Mouse (Mus musculus) left cerebral cortex, adult 18-20 months (tissue): ENCODE results near the gene Otud7b. TPM values are rescaled to one million over a fixed set of nuclear protein-coding genes. Genes with fewer than 3 reads are reported as not detected.

Experiments used
- DNase-seq, 2 experiments: peaks; one replicate each; pipeline ENCODE4 v3.0.0; 2021 to 2022; ENCODE audit warnings: low spot score in 2 of 2, mixed read lengths in 1 of 2
- long read RNA-seq, 2 experiments: library from polyadenylated mRNA; stranded (forward); transcript quantifications; one replicate each; pipeline ENCODE4 v2.0.0; 2021
- total RNA-seq, 2 experiments: library from RNA; stranded (reverse); gene quantifications; 2 replicates each; pipeline ENCODE4 v1.2.3; 2021

Gene Otud7b
- total RNA-seq, result 10 to 100 TPM; 37.0 to 38.1 TPM
- long read RNA-seq, experiment 1, full-length matches to known transcripts, result 1 of 10 reads
- long read RNA-seq, experiment 1, partial matches to known transcripts, result 0 of 10 reads
- long read RNA-seq, experiment 1, other reads (novel, unspliced or antisense), result 9 of 10 reads
- long read RNA-seq, experiment 2, partial matches to known transcripts, result 1 of 2 reads
- long read RNA-seq, experiment 2, other reads (novel, unspliced or antisense), result 1 of 2 reads

DNA sequence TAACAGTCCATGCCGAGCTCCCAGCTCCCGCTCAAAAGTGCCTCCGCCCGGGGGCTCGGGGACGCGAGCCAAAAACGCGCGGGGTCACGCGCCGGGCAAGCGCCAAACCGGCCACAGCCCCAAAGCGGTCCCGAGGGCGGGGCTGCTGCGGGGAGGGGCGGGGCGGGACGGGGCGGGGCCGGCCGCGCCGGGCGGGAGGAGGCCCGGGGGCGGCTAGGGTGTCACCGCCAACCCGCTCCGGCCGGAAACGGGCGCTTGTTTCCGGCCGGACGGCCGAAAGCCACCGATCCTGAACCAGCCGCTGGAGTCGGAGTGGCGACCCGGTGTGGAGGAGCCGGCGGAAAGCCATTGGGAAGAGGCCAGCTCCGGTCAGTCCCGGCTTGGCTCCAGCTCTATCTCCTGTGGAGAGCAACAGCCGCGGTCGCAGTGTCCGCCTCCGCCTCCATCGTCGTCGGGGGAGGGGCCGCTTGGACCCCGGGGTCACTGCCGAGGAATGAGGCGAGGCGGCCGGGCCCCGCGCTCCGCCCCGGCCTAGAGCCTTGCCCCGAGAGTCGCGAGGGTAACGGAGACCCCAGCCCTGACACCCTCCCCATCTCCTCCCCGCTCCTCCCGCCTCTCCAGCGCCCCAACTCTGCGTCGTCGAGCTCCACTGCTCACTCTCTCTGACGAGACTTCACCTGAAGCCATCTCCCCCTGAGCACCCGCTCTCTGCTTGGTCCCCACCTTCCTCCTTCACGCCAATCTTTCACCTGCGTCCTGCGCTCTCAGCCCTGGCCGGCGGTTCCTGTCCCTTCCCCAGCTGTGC lies at the start of gene Otud7b:
TSS of gene Otud7b (plus strand) at position 267 of the 805 bp plus-strand sequence.
- peak; percentile 68 for DNase-seq

DNA sequence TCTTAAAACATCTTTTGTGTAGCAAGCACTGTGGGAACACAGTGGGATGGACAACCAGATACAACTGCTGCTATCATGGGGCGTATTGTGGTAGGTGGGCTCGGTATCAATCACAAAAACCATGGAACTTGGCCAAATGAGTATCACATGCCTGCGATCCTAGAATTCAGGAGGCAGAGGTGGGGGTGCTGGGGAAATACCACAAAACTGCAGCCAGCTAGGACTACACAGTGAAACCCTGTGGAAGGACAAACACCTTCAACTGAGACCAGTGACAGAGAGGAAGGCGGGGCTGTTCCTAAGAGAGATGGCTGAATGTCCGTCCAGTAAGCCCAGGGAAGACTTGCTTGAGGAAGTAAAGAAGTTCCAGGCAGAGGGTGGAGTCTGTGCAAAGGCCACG lies 49.0 kb upstream of the Otud7b start:
- no peak for DNase-seq

DNA sequence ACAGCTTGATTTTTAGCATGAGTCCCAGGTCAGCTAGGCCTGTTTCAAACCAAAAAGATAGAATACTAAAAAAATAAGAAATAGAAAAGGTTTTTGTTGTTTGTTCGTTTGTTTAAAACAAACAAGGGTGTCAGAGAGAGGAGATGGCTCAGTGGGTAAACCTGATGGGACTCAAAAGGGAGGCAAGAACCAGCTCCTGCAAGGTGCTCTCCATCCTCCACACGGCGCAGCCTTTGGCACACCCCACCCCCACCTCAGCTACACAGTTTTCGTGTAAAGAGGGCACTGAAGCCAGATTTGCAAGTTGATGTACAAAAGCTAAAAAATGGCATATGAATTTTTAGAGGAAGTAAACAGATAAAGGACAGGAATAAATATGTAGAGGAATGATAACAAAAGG lies 48.3 kb upstream of the Otud7b start:
- DNase-seq, result no peak

DNA sequence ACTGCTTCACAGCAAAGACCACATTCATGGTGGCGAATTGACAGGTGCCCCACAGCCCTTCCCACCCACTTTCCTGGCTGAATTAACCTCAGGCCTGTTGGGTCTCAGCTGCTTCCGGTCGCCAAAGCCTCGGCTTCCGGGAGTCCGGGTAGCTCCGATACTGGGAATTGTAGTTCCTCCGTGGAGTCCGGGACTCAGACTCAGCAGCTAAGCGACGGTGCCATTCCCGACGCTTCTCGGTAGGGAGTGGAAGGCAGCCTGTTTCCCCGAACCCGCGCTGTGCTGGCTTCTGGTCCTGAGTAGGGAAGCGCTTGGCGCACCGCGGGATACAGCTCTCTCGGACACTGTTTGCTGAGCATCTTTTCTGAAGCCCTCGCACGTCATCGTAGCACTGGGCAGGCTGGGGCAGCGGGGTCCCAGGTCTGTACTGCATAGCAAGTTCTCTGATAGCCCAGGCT lies 46.6 kb upstream of the Otud7b start:
- peak; percentile 90 to 91 for DNase-seq

DNA sequence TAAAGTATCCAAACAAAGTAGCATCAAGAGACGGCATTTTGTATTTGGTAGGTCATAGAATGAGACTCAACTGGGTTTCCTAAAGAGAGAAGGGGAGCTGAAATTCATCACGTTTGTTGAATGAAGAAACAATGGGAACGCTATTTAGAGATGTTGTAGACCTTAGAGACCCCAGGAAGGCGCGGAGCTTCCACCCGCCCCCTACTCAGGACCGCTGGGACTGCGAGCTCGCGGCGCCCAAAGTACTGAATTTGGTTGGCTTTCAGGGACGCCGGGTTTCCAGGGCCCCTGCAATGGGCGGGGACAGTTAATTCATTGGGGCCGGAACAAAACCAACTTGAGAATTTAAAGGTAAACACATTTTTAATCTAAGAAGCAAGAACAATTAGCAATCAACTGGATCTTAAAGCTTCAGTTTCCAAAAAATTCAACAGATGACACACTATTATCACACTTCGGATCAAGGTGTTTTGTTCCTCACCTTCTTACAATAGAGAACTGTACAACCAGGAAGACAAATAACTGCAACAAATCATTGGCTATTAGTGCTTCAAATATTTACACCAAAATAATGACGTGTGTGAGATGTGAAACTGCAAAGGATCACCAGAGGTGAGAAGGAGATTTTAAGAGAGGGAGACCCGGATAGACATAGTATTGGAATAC lies 46.0 kb upstream of the Otud7b start, which contains the start of gene Vps45:
TSS of gene Vps45 (minus strand) at position 236 of the 666 bp plus-strand sequence.
- DNase-seq, result peak; percentile 71 to 77

DNA sequence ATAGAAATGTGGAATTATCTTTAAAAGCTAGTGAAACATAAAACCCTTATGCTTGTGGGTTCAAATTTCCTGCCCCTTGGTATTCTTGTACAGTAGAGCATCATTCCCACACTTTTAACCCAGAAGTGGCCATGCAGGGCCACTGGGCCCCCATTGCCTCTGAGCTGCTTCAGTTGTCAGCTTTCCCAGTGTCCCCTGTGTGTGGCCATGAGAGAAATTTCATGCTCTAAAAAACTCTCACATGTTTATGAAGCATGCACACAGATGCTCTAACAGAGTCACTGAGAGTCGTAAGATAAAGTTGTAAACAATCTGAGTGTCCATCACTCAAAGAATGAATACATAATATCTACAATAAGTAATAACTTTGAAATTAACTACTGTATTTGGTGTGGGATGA lies 44.2 kb upstream of the Otud7b start:
- DNase-seq, result no peak

DNA sequence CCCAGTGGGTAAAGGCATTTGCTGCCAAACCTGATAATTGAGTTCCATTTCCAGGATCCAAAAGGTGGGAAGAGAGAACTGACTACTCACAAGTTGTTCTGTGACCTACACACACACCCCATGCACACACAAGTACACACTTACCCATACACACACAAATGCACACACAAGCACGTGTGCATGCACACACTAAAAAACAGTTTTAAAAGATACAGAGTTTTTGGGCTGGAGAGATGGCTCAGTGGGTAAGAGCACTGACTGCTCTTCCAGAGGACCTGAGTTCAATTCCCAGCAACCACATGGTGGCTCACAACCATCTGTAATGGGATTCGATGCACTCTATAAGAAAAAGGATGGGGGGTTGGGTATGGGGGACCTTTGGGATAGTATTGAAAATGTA lies 41.0 kb upstream of the Otud7b start:
- DNase-seq, result no peak

DNA sequence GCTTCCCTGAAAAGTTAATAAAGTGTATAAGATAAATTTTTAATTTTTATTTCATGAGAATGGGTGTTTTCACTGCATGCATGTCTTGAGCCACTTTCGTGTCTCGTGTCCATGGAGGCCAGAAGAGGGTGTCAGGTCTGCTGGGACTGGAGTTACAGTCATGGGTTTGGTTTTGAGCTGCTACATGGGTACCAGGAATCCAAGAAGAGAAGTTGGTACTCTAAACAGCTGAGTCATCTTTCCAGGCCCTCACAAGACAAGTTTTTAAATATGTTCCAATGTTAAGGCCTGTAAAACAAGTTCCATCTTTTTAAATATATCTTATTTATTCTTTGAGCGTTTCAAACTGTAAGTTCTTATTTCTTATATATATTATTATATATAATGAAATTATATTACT lies 40.1 kb upstream of the Otud7b start:
- DNase-seq, result no peak

DNA sequence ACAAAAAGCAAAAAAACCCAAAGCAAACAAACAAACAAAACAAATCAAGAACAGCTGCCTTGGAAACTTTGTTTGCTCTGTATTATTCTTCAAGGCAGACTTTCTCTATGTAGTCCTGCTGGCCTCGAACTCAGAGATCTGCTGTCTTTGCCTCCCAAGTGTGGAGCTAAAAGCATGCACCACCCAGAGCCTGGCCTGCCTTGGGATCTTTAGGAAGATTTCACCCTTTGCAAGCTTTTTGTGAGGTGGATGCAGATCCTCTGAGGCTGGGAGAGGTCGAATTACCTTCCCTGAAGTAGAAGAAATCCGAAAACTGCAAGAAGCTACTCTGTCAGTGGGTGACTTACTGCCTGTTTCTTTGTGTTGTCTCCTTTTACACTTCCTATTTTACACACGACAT lies 39.2 kb upstream of the Otud7b start:
- DNase-seq, result no peak

DNA sequence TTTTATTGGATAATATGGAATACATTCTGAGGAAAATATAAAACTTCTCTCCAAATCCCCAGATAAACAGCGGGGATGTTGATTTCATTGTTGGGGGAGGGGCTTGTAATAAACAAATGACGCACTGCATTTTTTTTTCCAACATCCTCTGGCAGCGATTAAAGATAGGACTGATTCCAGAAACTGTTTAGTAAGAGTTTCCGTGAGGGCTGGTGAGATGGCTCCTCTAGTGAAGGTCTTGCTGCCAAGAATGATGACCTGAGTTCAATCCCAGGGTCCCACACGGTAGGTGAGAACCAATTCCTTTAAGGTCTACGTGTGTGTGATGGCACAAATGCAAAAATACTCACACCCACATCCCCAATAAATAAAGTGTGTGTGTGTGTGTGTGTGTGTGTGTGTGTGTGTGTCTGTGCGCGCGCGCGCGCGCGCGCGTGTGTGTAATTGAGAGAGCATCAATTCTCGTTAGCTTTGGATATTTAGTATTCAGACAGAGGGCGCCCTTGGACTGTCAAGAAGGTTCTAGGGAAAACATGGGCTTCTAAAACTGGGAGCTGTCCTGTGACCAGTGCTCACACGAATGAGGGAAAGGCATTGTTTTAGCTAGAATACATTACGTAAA lies 38.5 kb upstream of the Otud7b start:
- DNase-seq, result peak; percentile 73 to 77

DNA sequence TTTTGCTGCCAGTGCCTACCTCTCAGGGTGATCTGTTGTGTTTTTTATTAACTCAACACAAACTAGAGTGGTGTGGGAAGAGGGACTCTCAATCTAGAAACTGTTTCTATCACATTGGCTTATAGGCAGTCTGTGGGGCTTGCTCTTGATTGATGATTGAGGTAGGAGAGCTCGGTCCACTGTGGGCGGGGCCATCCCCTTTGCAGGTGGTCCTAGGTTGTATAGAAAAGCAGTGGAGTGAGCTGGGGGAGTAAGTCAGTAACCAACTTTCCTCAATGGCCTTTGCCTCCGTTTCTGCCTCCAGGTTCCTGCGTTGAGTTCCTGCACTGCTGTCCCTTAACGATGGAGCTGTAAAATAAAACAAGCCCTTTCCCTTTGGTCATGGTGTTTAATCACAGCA lies 37.6 kb upstream of the Otud7b start:
- DNase-seq, result no peak

DNA sequence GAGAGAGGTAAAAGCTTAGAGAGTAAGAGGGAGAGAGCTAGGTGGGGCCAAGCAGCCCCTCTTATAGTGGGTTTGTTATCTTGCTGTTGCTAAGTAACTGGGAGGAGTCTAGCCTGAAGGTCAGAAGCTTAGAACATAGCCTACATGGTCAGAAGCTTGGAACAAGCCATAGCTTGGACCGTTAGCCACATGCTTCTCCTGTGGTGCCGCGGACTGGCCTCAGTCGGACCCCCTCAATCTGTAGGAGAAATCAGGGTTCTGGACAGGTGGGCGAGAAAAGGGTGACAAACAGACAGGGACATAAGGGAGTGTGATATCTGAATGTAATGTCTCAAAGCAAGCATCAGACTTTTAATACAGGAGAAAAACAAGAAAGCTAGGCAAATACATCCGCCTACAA lies 35.3 kb upstream of the Otud7b start:
- DNase-seq, result no peak

DNA sequence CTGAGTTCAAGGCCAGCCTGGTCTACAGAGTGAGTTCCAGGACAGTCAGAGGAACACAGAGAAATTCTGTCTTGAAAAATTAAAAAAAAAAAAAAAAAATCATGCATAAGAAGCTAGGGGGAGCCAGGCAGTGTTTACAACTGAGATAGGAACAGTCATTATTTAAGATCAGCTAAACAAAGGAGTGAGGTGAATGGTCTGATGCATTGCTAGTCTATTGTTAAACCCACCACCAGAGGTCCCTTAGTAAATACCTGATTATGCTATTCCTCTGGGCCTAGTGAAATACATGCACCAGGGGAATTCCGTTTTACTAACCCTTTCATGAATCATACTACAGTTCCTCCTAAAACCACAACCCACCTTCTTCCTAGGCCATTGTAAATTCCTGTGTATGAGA lies 34.8 kb upstream of the Otud7b start:
- DNase-seq, result no peak

DNA sequence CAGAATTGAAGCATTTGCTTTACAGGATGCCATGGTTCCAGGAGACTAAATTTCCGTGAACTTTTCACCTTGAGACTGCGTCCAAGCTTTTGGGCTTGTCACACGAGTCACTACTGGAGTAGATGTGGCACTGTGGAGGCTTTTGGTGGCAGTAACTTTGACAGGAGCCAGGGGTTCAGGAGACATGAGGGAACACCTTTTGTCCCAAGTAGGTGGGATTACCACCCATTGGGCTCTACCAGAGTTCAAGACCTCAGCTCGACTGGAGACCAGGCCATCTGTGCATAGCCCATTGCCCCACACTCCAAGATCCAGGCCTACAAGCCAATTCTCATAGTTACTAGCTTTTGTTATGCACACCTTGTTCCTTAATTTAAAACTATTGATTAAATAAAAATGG lies 34.1 kb upstream of the Otud7b start:
- no peak for DNase-seq

DNA sequence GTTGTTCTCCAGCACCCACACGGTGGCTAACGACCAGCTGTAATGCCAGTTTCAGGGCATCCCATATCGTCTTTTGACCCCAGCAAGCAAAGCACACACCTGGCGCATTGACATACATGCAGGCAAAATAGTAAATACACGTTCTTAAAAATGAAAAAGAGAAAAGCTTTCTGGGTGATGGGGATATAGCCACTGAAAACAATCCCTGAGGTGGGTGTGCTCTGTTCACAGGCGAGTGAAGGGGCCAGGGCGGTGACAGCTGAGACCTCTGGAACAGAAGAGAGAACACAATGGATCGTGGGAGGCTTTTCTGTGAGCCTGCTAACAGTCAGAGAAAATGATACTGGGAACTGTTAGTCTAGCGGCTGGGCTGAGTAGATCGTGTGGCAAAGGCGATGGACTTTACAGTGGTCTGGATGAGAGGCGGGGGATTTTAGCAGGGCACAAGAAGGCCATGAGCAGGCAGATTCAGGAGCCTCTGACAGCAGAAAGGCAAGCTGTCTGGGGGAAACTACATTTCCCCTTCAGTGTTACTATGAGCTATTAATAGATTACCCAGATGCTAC lies 31.3 kb upstream of the Otud7b start:
- DNase-seq, result no peak

DNA sequence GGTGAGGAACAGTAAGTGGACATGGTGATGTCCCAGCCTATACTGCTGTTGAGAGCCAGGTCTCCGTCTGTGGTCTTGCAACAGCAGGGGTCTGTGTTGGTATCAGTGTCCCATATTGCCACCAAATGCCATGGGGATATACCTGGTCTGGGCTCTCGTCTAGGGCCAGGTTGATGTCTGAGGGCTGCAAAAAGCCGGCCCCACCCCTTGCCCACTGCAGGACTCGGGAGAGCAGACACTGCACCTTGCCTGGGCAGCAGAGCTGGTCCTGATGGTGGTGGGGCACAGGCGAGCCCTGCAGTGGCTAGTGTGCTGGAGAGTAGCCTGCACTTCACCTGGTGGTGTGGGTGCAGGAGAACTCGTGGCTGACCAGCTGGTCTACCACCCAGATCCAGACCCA lies 26.3 kb upstream of the Otud7b start:
- DNase-seq, result no peak

DNA sequence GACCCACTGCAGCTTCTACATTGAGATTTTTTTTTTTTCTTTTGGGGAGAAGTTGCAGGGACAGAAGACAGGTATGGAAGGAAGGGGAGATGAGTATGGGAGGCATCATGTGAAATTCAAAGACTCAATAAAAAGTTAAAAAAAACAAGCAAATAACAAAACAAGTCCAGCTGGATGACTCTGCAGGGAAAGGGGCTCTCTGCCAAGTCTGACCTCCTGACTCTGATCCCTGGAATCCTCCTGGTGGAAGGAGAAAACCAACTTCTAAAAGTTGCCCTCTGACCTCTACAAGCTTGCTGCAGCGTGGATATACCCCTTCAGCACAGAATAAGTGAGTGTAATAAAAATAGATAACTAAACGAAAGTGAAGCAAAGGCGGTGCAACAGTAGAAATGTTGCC lies 25.6 kb upstream of the Otud7b start:
- no peak for DNase-seq

DNA sequence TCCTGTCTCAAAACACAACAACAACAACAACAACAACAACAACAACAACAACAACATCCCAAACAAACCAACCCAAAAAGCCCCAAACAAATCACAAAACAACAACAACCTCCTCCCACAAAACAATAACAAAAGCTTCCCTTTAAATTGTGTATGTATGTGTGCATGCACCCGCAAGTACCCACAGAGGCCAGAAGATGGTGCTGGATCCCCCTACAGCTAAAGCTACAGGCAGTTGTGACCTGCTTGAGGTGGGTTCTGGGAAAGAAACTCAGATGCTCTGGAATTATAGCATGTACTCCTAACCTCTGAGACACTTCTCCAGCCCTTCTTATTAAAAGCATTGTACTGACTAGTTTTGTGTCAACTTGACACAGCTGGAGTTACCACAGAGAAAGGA lies 23.3 kb upstream of the Otud7b start:
- DNase-seq, result no peak

DNA sequence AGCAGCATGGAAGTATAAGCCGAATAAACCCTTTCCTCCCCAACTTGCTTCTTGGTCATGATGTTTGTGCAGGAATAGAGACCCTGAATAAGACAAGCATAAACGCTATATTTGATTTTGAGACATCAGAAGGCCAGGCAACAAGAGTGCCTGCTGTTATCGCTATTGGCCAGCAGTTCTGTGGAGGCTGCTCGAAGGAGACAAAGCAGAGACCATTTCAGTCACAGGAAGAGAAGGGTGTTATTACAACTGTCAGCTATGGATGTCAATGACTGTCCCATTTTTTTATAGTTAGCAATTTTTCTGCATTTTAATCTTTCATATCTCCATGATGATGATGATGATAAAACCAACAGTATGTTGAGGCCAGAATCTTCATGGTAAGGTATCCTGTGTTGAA lies 22.7 kb upstream of the Otud7b start:
- no peak for DNase-seq

DNA sequence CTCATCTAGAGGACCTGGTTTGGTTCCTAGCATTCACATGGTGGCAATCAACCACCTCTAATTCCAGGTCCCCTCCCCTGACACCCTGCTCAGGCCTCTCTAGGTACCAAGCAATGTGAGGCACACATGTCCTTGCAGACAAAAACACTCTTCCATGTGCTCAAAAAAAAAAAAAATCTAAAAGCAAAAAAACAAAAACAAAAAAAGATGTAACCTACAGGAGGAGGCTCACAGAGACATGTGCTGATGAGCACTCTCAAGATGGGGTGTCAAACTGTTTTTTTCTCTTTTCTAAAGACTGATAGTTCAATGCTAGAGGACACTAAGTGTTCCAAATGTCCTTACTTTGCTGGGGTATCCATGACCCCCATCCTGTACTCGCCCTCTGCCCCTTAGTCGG lies 22.2 kb upstream of the Otud7b start:
- no peak for DNase-seq

DNA sequence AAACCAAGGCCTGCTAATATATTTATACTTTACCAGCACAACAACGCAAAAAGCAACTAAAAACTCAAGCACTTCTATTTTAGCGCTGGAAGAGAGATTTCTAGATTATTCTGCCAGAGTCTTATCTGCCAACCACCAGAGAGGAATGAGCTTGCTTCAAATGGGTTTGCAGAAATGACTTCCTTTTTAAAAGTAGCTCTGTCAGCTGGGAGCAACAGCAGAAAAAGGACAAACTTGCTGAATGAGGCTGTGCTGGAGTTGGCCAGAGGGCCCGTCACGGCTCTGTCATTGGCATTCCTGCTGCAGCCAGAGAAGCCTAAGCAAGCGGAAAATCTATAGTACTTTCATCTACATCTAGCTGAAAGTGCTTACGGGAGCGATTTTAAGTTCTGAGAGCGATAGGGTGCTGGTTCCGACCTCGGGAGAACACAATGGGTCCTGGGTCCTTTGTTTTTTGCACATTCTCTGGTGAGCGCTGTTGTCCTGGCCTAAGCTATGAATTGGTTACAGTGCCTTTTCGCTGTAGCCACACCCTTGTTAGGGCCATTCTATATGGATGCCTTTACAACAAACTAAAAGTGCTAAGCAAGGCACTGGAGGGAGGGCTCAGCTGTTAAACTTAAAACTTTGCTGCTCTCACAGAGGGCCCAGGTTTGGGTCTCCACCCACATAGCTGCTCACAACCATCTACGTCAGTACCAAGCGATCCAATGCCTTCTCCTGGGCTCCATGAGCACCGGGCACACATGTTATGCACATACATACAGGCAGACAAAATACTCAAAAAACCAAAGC lies 21.4 kb upstream of the Otud7b start:
- no peak for DNase-seq
